ENCODE assay signal across 17 mouse cellular contexts in genomic region chr7:45396787-45397186, GRCm38 (mm10). TPM values are rescaled to one million over a fixed set of nuclear protein-coding genes. Genes with fewer than 3 reads are reported as not detected.
"Had no signal": no experiment of that assay in that cellular context is flagged by ENCODE, and none has a peak within 500 bp of the region (broad histone marks: within the 10 kb centered on the region; RNA-seq: fewer than 3 reads in every experiment).

No protein-coding gene starts in this region.

- H3K27me3 ChIP-seq: kidney, embryonic 15.5 days; limb, embryonic 15.5 days; midbrain, embryonic 12.5 days; neural tube, embryonic 12.5 days had no signal

- H3K9ac ChIP-seq: limb, embryonic 15.5 days; midbrain, embryonic 12.5 days had no signal

- H3K9me3 ChIP-seq: kidney, embryonic 15.5 days; limb, embryonic 15.5 days; midbrain, embryonic 12.5 days; neural tube, embryonic 12.5 days had no signal

- DNase-seq: kidney, postnatal 25 days; layer of hippocampus, adult 9-11 months; layer of hippocampus, postnatal 36 days; lung, adult 18-20 months; thymus, postnatal 4 days had no signal

RNA-seq across cellular contexts. Expression of gene Kcna7, which starts 8.7 kb away (rescaled TPM):
- total RNA-seq: layer of hippocampus, adult 18-20 months; layer of hippocampus, postnatal 36 days; left cerebral cortex, postnatal 25 days; megakaryocyte-erythroid progenitor cell, adult 5-6 weeks; neutrophil, adult 5-6 weeks had no signal
- polyA plus RNA-seq: kidney, embryonic 15.5 days; limb, embryonic 11.5 days; lung, embryonic 16.5 days; midbrain, embryonic 12.5 days; neural tube, embryonic 12.5 days had no signal

RNA-seq across cellular contexts. Expression of gene Ntf5, which starts 16.7 kb away (rescaled TPM):
- total RNA-seq: layer of hippocampus, adult 18-20 months; megakaryocyte-erythroid progenitor cell, adult 5-6 weeks; neutrophil, adult 5-6 weeks had no signal

RNA-seq across cellular contexts. Expression of gene Lhb, which starts 23.8 kb away (rescaled TPM):
- total RNA-seq: layer of hippocampus, postnatal 36 days; left cerebral cortex, adult 8-10 months; left cerebral cortex, postnatal 25 days; megakaryocyte-erythroid progenitor cell, adult 5-6 weeks; neutrophil, adult 5-6 weeks had no signal
- polyA plus RNA-seq: kidney, embryonic 15.5 days; limb, embryonic 11.5 days; limb, embryonic 15.5 days; midbrain, embryonic 12.5 days; neural tube, embryonic 12.5 days; stomach, postnatal 0 days had no signal
